Mouse (Mus musculus) kidney, adult 2 months (tissue): ENCODE measurements around the gene Tnnt1.

Experiments
- CTCF ChIP-seq: fragments of 200-500 bp; conservative IDR thresholded peaks from 2 replicates; pipeline ENCODE4 v1.5.1; 2011; ENCODE audit warnings: low read depth, mild to moderate bottlenecking, control low read depth, low read length, moderate library complexity, mixed read lengths; ENCODE audit not compliant: insufficient read depth, insufficient read length
- POLR2A ChIP-seq: fragments of 200-500 bp; IDR thresholded peaks from one replicate; pipeline ENCODE4 v1.6.1; 2011; ENCODE audit warnings: low read depth, low read length, control low read depth

GRCm38 (mm10) chr7:4542013-4542412 lies 25.8 kb upstream of the Tnnt1 start:
- TF ChIP-seq CTCF (no peak), POLR2A (no peak)
